Mouse (Mus musculus): Measurements from ENCODE around the gene Mcf2. TPM values are rescaled to one million over a fixed set of nuclear protein-coding genes. Genes with fewer than 3 reads are reported as not detected.

Gene Mcf2
- polyA plus RNA-seq, 1 experiment: 1.6 TPM

DNA sequence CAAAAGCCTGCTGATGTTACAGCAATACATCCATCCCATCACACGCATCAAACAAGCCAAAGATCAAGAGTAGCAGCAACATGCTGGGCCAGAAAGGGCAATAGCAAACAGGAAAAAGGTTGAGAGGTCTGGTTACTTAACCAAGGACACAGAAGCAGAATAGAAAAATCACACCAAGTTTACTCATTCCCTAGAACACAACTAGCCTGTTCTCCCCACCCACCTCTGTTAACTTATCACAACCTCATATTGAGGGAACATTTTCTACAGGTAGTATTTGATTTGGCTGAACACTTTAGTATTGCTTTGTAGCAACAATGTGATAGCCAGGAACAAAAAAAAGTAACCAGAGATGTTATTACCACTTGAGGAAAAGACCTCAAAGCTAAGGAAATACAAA is 164.3 kb downstream of the Mcf2 start:
- no peaks in the 10 kb centered on the region for H3K36me3 ChIP-seq (ENCODE audit: control insufficient read depth, insufficient read depth, low read length)
- H3K27me3 ChIP-seq (ENCODE audit: control insufficient read depth, insufficient read depth, low read length): no peaks in the 10 kb centered on the region
- H3K4me3 ChIP-seq (ENCODE audit: control insufficient read depth, low read depth, low read length): no peak overlapping the region
- no peaks in the 10 kb centered on the region for H3K4me1 ChIP-seq (ENCODE audit: control insufficient read depth, insufficient read depth, low read length)
- TF ChIP-seq POLR2A (IDR thresholded peaks at IDR 0.05; ENCODE audit: control insufficient read depth, low read depth, low read length): no peak
- no peak for TF ChIP-seq CTCF (IDR thresholded peaks at IDR 0.05; ENCODE audit: control insufficient read depth, insufficient read depth, insufficient replicate concordance, low read depth, low read length)
- H3K27ac ChIP-seq (ENCODE audit: control insufficient read depth, insufficient read depth, low read depth, low read length): no peak overlapping the region

- no peak overlapping the region for H3K4me3 ChIP-seq (ENCODE audit: control insufficient read depth, low read depth, low read length)
- no peak overlapping the region for H3K27ac ChIP-seq (ENCODE audit: control insufficient read depth, insufficient read depth, low read depth, low read length)
- no peaks in the 10 kb centered on the region for H3K36me3 ChIP-seq (ENCODE audit: control insufficient read depth, insufficient read depth, low read length)
- H3K4me1 ChIP-seq (ENCODE audit: control insufficient read depth, insufficient read depth, low read length): no peaks in the 10 kb centered on the region
- TF ChIP-seq POLR2A (IDR thresholded peaks at IDR 0.05; ENCODE audit: control insufficient read depth, low read depth, low read length): no peak
- no peak for TF ChIP-seq CTCF (IDR thresholded peaks at IDR 0.05; ENCODE audit: control insufficient read depth, insufficient read depth, insufficient replicate concordance, low read depth, low read length)
- no peaks in the 10 kb centered on the region for H3K27me3 ChIP-seq (ENCODE audit: control insufficient read depth, insufficient read depth, low read length)
These were observed 165.7 kb downstream of the Mcf2 start for GRCm38 (mm10) chrX:60013084-60013676.

Other genes with a start within 250 kb of the Mcf2 start
- gene F9, start 179.6 kb downstream of the Mcf2 start, polyA plus RNA-seq (2012; rRNA removed): not detected in 2 replicates

Data from testis, adult 2 months (tissue).